26 mouse cellular contexts compared by ENCODE assay signal in genomic region chr19:37866994-37867393, GRCm38 (mm10).
DNase-seq lines count a peak whose midpoint lies in the region; ATAC-seq lines count a peak whose summit lies in the region.
"Had no signal": no experiment of that assay in that cellular context is flagged by ENCODE, and none has a peak within 500 bp of the region (broad histone marks: within the 10 kb centered on the region; RNA-seq: fewer than 3 reads in every experiment).

No protein-coding gene starts in this region.

- no peak for ATAC-seq in liver, embryonic 11.5 days (replicated peaks; ENCODE audit: low FRiP score)
- peak; percentile 59; the same call in 1 of the 2 replicates for ATAC-seq in liver, embryonic 13.5 days (ENCODE audit: low read depth)
- peak; percentile 83 for ATAC-seq in liver, embryonic 16.5 days (ENCODE audit: low read depth)
- ATAC-seq in hindbrain, embryonic 14.5 days (ENCODE audit: low FRiP score), result no peak
- ATAC-seq: activated CD4-positive, CD25-positive, alpha-beta regulatory T cell, adult 4 months; CD4-positive, CD25-positive, alpha-beta regulatory T cell, adult 4 months; forebrain, embryonic 14.5 days; forebrain, postnatal 0 days; hindbrain, embryonic 16.5 days had no signal

- H3K27me3 ChIP-seq in liver, embryonic 11.5 days (replicated peaks; ENCODE audit: control insufficient read depth, insufficient read depth, low read length), result no peaks in the 10 kb centered on the region
- no peaks in the 10 kb centered on the region for H3K27me3 ChIP-seq in liver, embryonic 13.5 days
- no peaks in the 10 kb centered on the region for H3K27me3 ChIP-seq in liver, embryonic 16.5 days (ENCODE audit: control insufficient read depth, insufficient read depth, low read depth, low read length)
- no peaks in the 10 kb centered on the region for H3K27me3 ChIP-seq in hindbrain, embryonic 14.5 days (ENCODE audit: control insufficient read depth, insufficient read depth, low read length)
- H3K27me3 ChIP-seq: embryonic facial prominence, embryonic 13.5 days; heart, embryonic 13.5 days; hindbrain, embryonic 12.5 days had no signal

- no peak overlapping the region for H3K9ac ChIP-seq in liver, embryonic 11.5 days (ENCODE audit: low read depth, low read length)
- no peak overlapping the region for H3K9ac ChIP-seq in liver, embryonic 13.5 days
- H3K9ac ChIP-seq in liver, embryonic 16.5 days (ENCODE audit: low read depth, low read length), result no peak overlapping the region
- H3K9ac ChIP-seq in hindbrain, embryonic 14.5 days, result no peak overlapping the region
- H3K9ac ChIP-seq: embryonic facial prominence, embryonic 13.5 days; forebrain, postnatal 0 days; heart, embryonic 13.5 days; hindbrain, embryonic 12.5 days had no signal

- WGBS in liver, embryonic 11.5 days, result 76% methylated on average over 6 of the region's 6 CpGs
- 69% methylated on average over 6 of the region's 6 CpGs for WGBS in liver, embryonic 13.5 days (ENCODE audit: insufficient replicate concordance)
- WGBS in liver, embryonic 16.5 days (ENCODE audit: insufficient replicate concordance), result 60% methylated on average over 6 of the region's 6 CpGs
- WGBS in hindbrain, embryonic 14.5 days, result 92% methylated on average over 6 of the region's 6 CpGs

- no peaks in the 10 kb centered on the region for H3K36me3 ChIP-seq in liver, embryonic 11.5 days (ENCODE audit: control insufficient read depth, insufficient read depth, low read length)
- H3K36me3 ChIP-seq in liver, embryonic 13.5 days, result no peaks in the 10 kb centered on the region
- H3K36me3 ChIP-seq in liver, embryonic 16.5 days (ENCODE audit: control insufficient read depth, insufficient read depth), result no peaks in the 10 kb centered on the region
- no peaks in the 10 kb centered on the region for H3K36me3 ChIP-seq in hindbrain, embryonic 14.5 days (replicated peaks; ENCODE audit: control insufficient read depth, insufficient read depth)
- H3K36me3 ChIP-seq: embryonic facial prominence, embryonic 10.5 days; embryonic facial prominence, embryonic 13.5 days; heart, embryonic 13.5 days; hindbrain, embryonic 12.5 days had no signal

- DNase-seq in liver, result peak; percentile 24
- DNase-seq in liver, embryonic 11.5 days (ENCODE audit: low spot score), result no peak
- DNase-seq in liver, embryonic 13.5 days, result no peak
- DNase-seq in testis, postnatal 14 days (ENCODE audit: low spot score), result no peak
- DNase-seq in hindbrain, embryonic 14.5 days (ENCODE audit: low spot score), result no peak
- DNase-seq: adrenal gland, adult 8-10 months; adrenal gland, postnatal 25 days; cerebellum, adult 11-12 months; cerebellum, adult 8-10 months; cerebellum, postnatal 10 days; cerebellum, postnatal 36 days; embryo, embryonic 11 days; forebrain, postnatal 0 days; gastrocnemius, adult 2 months; gastrocnemius, postnatal 14 days; heart, adult 18-20 months had no signal

- H3K4me2 ChIP-seq in liver, embryonic 11.5 days, result no peak overlapping the region
- H3K4me2 ChIP-seq in liver, embryonic 13.5 days, result no peak overlapping the region
- H3K4me2 ChIP-seq in liver, embryonic 16.5 days (ENCODE audit: low read depth, low read length), result 0 out of 2 replicates have a peak overlapping the region, but pooled peaks have one; percentile 18
- H3K4me2 ChIP-seq in hindbrain, embryonic 14.5 days (replicated peaks), result no peak overlapping the region
- H3K4me2 ChIP-seq: embryonic facial prominence, embryonic 13.5 days; heart, embryonic 13.5 days; hindbrain, embryonic 12.5 days had no signal

- no peaks in the 10 kb centered on the region for H3K4me1 ChIP-seq in liver, embryonic 11.5 days (replicated peaks; ENCODE audit: control insufficient read depth, insufficient read depth, low read length)
- H3K4me1 ChIP-seq in liver, embryonic 13.5 days (replicated peaks), result no peaks in the 10 kb centered on the region
- H3K4me1 ChIP-seq in liver, embryonic 16.5 days (ENCODE audit: control insufficient read depth, low read depth, low read length), result no peaks in the 10 kb centered on the region
- no peaks in the 10 kb centered on the region for H3K4me1 ChIP-seq in hindbrain, embryonic 14.5 days (replicated peaks; ENCODE audit: control insufficient read depth, insufficient read depth, low read length)
- H3K4me1 ChIP-seq: embryonic facial prominence, embryonic 10.5 days; embryonic facial prominence, embryonic 13.5 days; heart, embryonic 13.5 days; hindbrain, embryonic 12.5 days had no signal

- no peak overlapping the region for H3K27ac ChIP-seq in liver, embryonic 11.5 days (ENCODE audit: low read depth, low read length)
- H3K27ac ChIP-seq in liver, embryonic 13.5 days, result peak overlapping the region; percentile 59
- H3K27ac ChIP-seq in liver, embryonic 16.5 days (ENCODE audit: low read length), result peak overlapping the region; percentile 45
- no peak overlapping the region for H3K27ac ChIP-seq in hindbrain, embryonic 14.5 days
- H3K27ac ChIP-seq: embryonic facial prominence, embryonic 10.5 days; embryonic facial prominence, embryonic 13.5 days; gastrocnemius, adult 2 months; heart, embryonic 13.5 days; hindbrain, embryonic 12.5 days had no signal

- H3K4me3 ChIP-seq in liver, embryonic 11.5 days (ENCODE audit: low read depth, low read length), result no peak overlapping the region
- no peak overlapping the region for H3K4me3 ChIP-seq in liver, embryonic 13.5 days (replicated peaks)
- H3K4me3 ChIP-seq in liver, embryonic 16.5 days (ENCODE audit: low read depth, low read length), result no peak overlapping the region
- H3K4me3 ChIP-seq in hindbrain, embryonic 14.5 days (replicated peaks; ENCODE audit: low read length), result no peak overlapping the region
- H3K4me3 ChIP-seq: embryonic facial prominence, embryonic 10.5 days; embryonic facial prominence, embryonic 13.5 days; erythroblast, embryonic 14.5 days; gastrocnemius, adult 2 months; heart, embryonic 13.5 days; hindbrain, embryonic 12.5 days had no signal

- no peaks in the 10 kb centered on the region for H3K9me3 ChIP-seq in liver, embryonic 11.5 days (ENCODE audit: control insufficient read depth, low read length)
- H3K9me3 ChIP-seq in liver, embryonic 13.5 days (replicated peaks), result no peaks in the 10 kb centered on the region
- no peaks in the 10 kb centered on the region for H3K9me3 ChIP-seq in liver, embryonic 16.5 days (replicated peaks; ENCODE audit: control insufficient read depth, low read length)
- no peaks in the 10 kb centered on the region for H3K9me3 ChIP-seq in hindbrain, embryonic 14.5 days (ENCODE audit: control insufficient read depth, low read length)
- H3K9me3 ChIP-seq: embryonic facial prominence, embryonic 10.5 days; embryonic facial prominence, embryonic 13.5 days; heart, embryonic 13.5 days; hindbrain, embryonic 12.5 days had no signal

Comparison
In these comparisons a context has a peak if more than half of its experiments do, and no peak if none do; other contexts are left out.
1. ATAC-seq: peak in liver, embryonic 13.5 days (single experiment) and liver, embryonic 16.5 days (single experiment); none in liver, embryonic 11.5 days (single experiment) and hindbrain, embryonic 14.5 days (single experiment).
2. H3K27ac ChIP-seq: peak in liver, embryonic 13.5 days (single experiment) and liver, embryonic 16.5 days (single experiment); none in liver, embryonic 11.5 days (single experiment) and hindbrain, embryonic 14.5 days (single experiment).